Mouse (Mus musculus): ENCODE measurements around the gene Copa.

Copa gene

GRCm38 (mm10) chr1:172082101-172082898, at the start of gene Copa, which contains the start of gene Ncstn:
Gene Copa, plus strand, starts transcription at chr1:172082529.
Gene Ncstn, minus strand, starts transcription at chr1:172082795.
- DNase-seq, result peak; percentile 95

GRCm38 (mm10) chr1:172046410-172046809, 35.9 kb upstream of the Copa start:
- DNase-seq, result peak in 1 of 2 experiments; percentile 12

GRCm38 (mm10) chr1:172046938-172047337, 35.4 kb upstream of the Copa start:
- peak; percentile 58 to 78 for DNase-seq

GRCm38 (mm10) chr1:172048241-172048734, 34.0 kb upstream of the Copa start:
- peak in 1 of 2 experiments; percentile 18 for DNase-seq

- peak in 1 of 2 experiments; percentile 16 for DNase-seq
Measured at GRCm38 (mm10) chr1:172049131-172049782, 33.1 kb upstream of the Copa start.

- DNase-seq, result no peak
Measured at GRCm38 (mm10) chr1:172052766-172053279, 29.5 kb upstream of the Copa start.

- no peak for DNase-seq
Measured at GRCm38 (mm10) chr1:172053541-172054440, 28.5 kb upstream of the Copa start.

- no peak for DNase-seq
Measured at GRCm38 (mm10) chr1:172056251-172056650, 26.1 kb upstream of the Copa start.

GRCm38 (mm10) chr1:172057491-172057921, 24.8 kb upstream of the Copa start, which contains the start of gene Nhlh1:
Gene Nhlh1, minus strand, starts transcription at chr1:172057573.
- DNase-seq, result no peak

GRCm38 (mm10) chr1:172058321-172058720, 24.0 kb upstream of the Copa start:
- no peak for DNase-seq

- no peak for DNase-seq
Measured at GRCm38 (mm10) chr1:172058874-172059273, 23.5 kb upstream of the Copa start.

- no peak for DNase-seq
Measured at GRCm38 (mm10) chr1:172060659-172061058, 21.7 kb upstream of the Copa start.

- no peak for DNase-seq
Measured at GRCm38 (mm10) chr1:172061217-172061616, 21.1 kb upstream of the Copa start.

GRCm38 (mm10) chr1:172062101-172062500, 20.2 kb upstream of the Copa start:
- no peak for DNase-seq

- DNase-seq, result no peak
Measured at GRCm38 (mm10) chr1:172063291-172064023, 18.9 kb upstream of the Copa start.

- no peak for DNase-seq
Measured at GRCm38 (mm10) chr1:172064613-172065141, 17.7 kb upstream of the Copa start.

- no peak for DNase-seq
Measured at GRCm38 (mm10) chr1:172070227-172070626, 12.1 kb upstream of the Copa start.

- DNase-seq, result no peak
Measured at GRCm38 (mm10) chr1:172071556-172071955, 10.8 kb upstream of the Copa start.

- DNase-seq, result no peak
Measured at GRCm38 (mm10) chr1:172072604-172073003, 9.7 kb upstream of the Copa start.

- no peak for DNase-seq
Measured at GRCm38 (mm10) chr1:172077981-172078380, 4.3 kb upstream of the Copa start.

- no peak for DNase-seq
Measured at GRCm38 (mm10) chr1:172082899-172083445, 643 bp downstream of the Copa start.

Measured in lung, postnatal 4 days (tissue).